Mouse (Mus musculus) frontal cortex, postnatal 25 days (tissue): ENCODE data around the gene Arxes2.

ENCODE experiments used
- DNase-seq, 2 experiments: peaks; one replicate each; pipeline ENCODE4 v3.0.0; 2022; ENCODE audit warnings: low spot score in 2 of 2

Arxes2 gene

DNA sequence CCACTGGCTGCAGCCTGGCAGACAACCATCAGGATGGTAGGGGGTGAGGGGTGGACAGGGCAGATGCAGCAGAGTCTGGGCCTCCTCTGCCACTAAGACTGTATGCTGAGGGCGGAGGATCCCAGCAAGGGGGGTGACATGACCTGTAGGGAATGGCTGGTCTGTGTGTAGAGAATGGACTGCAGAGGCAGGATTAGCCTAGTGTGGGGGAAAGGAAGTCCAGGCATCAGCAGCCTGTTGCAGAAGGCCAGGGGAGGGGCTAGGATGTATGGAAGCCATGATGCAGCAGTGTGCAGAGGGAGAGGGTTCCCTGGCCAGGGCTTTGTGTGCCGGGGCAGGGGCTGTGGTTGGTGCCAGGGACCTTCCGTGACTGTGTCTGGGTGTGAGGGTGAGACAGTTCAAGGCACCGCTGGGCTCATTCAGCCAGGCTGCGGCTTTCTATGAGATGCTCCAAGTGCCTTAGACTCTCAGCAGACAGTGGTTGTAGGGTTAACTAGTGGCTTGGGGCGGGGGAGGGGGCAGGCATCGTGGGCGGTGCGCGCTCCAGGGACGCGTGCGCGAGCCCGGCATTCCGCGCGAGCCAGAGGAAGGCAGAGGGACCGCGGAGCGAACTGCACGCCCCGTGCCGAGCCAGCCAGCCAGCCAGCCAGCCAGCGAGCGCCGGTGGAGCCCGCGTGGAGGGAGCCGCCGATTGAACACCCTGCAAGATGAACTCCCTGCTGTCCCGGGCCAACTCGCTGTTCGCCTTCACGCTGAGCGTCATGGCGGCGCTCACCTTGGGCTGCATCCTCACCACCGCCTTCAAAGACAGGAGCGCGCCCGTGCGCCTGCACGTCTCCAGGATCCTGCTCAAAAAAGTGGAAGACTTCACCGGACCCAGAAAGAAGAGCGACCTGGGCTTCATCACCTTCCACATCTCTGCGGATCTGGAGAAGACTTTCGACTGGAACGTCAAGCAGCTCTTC, 39.5 kb downstream of the Arxes2 start, which contains the start of gene Arxes1:
Gene Arxes1, plus strand, starts transcription at position 569 of the 965 bp plus-strand sequence.
- DNase-seq: peak; percentile 9 to 13

DNA sequence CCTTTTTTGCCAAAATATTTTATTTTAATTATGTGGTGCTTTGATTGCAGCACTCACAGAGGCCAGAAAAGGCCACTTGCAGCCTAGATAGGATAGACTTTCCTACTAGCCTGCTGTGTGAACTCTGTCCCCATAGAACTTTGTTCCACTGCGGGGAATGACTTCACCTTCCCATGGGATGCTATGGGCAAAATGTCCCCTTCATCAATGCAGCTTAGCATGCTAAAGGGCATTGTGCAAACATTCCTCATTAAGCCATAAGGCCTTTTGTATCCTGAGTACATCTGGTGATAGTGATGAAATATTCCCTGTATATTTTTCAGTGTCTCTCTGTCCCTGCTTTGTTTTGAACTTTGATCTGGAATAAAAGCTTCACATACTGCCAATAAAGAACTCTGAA, 50.1 kb downstream of the Arxes2 start:
- DNase-seq: no peak
